Mouse (Mus musculus) cortical plate, adult 2 months (tissue): ENCODE measurements around the gene Daxx.

Experiments
- CTCF ChIP-seq: fragments of 200-500 bp; IDR thresholded peaks from 2 replicates; pipeline ENCODE4 v1.5.1; 2011; ENCODE audit warnings: mild to moderate bottlenecking, control low read depth, low read length; ENCODE audit not compliant: insufficient read depth; ENCODE audit errors: extremely low read depth
- POLR2A ChIP-seq: fragments of 200-500 bp; IDR thresholded peaks from 2 replicates; pipeline ENCODE4 v1.6.1; 2011; ENCODE audit warnings: mild to moderate bottlenecking, low read length, control low read depth; ENCODE audit not compliant: insufficient read depth; ENCODE audit errors: extremely low read depth

DNA sequence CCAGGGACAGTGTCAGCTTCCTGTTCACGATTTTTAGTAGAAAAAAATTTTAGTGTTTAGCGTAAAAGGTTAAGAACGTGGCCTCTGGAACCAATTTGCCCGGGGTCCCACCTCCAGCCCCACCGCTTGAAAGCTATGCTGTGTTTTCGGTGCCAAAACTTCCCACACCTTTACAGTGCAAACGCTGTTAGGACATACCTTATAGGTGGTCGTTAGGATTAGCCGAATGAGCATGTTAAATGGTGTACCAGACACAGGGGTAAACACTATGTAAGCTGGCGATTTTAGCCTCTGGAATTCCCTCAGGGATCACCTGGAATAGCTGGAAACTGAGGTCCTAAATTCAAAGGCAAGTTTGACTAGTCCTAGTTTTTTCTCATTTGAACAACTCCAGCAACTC lies 47.1 kb downstream of the Daxx start:
- TF ChIP-seq CTCF: no peak
- TF ChIP-seq POLR2A: no peak
